Mouse (Mus musculus): ENCODE results near the gene Rab12.
"Not testable (repeated sequence)": the region's sequence is repeated elsewhere in the genome, so short reads cannot be mapped to it uniquely, and the experiment has no call there.

Rab12 gene

DNA sequence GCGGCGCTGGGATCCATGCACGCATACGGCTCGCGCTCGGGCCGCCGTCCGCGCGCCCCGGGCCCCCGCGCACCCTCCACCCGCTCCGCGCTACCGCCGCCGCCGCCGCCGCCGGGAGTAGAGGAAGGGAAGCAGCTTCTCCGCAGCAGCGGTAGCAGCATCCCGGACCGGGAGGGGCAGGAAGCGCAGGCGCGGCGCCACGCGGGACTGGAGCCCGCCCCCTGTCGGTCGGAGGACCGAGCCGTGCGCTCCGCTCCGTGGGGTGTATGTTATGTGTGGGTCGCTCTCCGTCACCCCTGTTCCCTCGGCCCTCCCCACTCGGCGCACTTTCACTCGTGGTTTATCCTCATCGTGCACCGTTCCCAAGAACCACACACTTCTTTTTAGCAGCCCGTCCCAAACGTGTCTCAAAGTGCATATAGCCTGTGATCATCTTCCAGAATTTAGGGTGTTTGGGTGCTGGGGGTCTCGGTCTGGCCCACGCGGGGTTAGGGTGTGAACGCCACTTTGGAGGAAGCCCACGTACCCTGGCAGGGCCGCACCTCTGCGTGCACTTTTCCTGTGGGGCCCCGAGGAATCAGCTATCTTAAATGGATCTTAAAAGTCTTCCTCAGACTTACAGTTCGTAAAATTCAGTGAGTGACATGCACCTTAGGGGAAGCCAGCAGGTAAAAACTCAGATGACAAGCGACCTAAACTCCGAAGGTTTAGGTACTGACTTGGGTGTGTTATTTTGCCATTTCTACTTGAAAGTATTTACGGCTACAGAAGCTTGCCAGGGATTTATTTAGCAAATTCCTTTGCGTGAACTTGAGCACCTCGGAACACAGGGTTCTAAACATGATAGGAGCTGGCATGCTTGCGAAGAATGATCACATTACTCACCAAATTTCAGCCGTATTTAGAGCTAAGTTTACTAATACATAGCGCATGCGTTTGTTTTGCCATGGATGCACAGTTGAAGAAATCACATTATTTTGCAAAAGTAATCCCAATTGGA is at the start of gene Rab12:
Gene Rab12, minus strand, starts transcription at position 176 of the 1,000 bp plus-strand sequence.
- DNase-seq (ENCODE audit: low spot score in 2 of 2): peak; percentile 90 to 93

DNA sequence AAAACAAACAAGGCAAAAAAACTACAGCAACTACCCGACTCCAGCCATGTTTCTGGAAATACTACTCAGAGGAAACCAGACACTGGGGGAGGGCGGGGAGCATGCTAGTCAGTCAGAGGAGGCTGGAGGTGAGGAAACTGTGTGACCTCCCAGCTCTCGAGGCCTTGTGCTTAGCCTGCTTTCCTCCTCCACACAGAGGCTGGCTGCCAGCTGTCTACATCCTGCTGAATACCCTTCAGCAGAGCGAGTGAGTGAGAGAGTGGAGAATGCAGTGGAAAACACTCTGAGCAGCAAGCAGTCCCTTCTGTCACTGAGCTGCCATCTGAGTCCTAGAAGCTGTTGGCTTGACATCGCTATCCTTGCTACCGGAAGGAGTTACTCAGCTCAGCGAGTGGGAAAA is 44.7 kb upstream of the Rab12 start:
- peak; percentile 40 to 49 for DNase-seq (ENCODE audit: low spot score in 2 of 2)

DNA sequence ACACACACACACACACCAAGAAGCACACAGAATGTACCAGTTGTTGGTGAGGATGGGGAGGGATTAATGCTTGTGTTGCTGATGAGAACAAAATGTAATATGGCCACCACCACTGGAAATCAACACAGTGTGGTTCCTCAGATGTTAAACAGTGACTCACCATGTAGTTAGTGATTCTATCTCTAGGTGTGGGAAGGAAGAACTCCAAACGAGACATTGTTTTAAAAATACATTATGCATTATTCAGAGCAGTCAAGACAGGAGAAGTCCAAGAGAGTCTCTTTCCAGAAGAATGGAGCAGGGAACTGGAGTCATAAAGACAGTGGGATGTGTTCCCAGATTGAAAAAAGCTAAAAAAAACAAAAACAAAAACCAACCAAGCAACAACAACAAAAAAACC is 44.0 kb upstream of the Rab12 start:
- no peak for DNase-seq (ENCODE audit: low spot score in 2 of 2)

GRCm38 (mm10) chr17:66561380-66561779 is 41.9 kb upstream of the Rab12 start:
- DNase-seq (ENCODE audit: low spot score in 2 of 2): no peak

- no peak for DNase-seq (ENCODE audit: low spot score in 2 of 2)
Observed at GRCm38 (mm10) chr17:66558404-66559317, 39.1 kb upstream of the Rab12 start.

- DNase-seq (ENCODE audit: low spot score in 2 of 2): no peak
Observed at GRCm38 (mm10) chr17:66552690-66553089, 33.2 kb upstream of the Rab12 start.

- DNase-seq (ENCODE audit: low spot score in 2 of 2): no peak
Observed at GRCm38 (mm10) chr17:66550486-66550885, 31.0 kb upstream of the Rab12 start.

DNA sequence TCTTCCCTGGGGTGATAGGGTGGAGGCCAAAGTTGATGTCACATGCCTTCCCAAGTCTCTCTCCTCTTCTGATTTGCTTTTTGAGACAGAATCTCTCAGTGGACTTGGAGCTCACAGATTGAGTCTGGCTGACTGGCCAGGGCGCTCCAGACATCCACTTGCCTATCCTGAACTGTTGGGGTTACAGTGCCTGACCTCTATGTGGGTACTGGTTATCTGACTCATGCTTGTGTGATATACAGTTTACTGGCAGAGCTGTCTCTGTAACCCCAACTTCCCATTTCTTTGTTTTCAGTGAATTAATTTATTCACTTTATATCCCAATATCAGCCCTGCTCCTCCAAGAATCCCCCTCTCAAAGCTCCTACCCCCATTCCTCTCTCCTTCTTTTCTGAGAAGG is 12.8 kb upstream of the Rab12 start:
- no peak for DNase-seq (ENCODE audit: low spot score in 2 of 2)

DNA sequence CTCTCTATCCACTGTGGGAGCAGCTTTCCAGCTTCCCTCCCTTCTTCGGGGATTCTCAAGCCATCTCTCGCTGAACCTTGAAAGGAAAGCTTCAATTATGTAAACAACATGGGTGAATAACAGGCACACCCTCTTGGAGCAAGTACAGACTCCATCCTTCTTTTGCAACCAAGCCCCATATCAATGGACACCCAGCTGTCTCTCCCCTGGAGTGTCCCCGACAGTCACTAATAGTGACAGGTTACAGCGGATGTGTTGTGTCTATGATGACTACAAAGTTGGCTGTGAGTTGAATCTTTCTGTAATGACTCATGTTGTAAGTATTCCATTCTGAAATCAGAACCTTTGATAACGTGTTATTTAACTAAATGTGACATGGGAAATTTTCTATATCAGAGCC is 3.9 kb upstream of the Rab12 start:
- no peak for DNase-seq (ENCODE audit: low spot score in 2 of 2)

- not testable (repeated sequence) for DNase-seq (ENCODE audit: low spot score in 2 of 2)
Observed at GRCm38 (mm10) chr17:66522631-66523030, 3.1 kb upstream of the Rab12 start.

DNA sequence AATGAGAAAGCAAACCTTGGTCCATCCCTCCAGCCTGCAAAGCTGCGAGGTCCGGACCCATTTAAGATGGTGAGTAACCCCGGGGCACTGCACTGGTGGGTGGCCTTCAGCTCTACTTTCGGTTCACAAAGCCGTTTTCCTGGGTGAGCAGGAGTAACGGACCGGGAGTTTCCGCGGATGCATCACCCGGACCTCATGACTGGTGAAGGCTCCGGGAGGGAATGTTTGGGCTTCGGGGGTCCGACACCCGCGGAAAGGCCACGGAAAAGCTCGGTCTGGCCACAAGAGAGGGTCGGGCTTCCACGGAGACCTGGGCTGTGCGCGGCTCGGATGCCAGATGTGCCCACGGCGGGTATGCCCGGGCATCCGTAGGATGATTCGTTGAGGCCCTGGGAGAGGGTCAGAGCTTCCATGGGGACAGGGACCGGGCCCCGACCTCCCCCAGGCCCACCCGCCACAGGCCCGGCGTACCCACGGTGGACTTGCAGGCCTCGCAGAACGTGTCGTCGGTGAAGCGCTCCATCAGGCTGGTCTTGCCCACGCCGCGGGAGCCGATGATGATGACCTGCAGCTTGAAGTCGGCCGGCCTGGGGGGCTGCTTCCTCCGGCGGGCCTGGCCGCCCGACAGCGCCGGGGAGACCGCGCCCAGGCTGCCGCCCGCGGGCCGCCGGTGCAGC is 514 bp downstream of the Rab12 start:
- peak in 1 of 2 experiments; percentile 42 for DNase-seq (ENCODE audit: low spot score in 2 of 2)

- no peak for DNase-seq (ENCODE audit: low spot score in 2 of 2)
Observed at GRCm38 (mm10) chr17:66516953-66517352, 2.6 kb downstream of the Rab12 start.

DNA sequence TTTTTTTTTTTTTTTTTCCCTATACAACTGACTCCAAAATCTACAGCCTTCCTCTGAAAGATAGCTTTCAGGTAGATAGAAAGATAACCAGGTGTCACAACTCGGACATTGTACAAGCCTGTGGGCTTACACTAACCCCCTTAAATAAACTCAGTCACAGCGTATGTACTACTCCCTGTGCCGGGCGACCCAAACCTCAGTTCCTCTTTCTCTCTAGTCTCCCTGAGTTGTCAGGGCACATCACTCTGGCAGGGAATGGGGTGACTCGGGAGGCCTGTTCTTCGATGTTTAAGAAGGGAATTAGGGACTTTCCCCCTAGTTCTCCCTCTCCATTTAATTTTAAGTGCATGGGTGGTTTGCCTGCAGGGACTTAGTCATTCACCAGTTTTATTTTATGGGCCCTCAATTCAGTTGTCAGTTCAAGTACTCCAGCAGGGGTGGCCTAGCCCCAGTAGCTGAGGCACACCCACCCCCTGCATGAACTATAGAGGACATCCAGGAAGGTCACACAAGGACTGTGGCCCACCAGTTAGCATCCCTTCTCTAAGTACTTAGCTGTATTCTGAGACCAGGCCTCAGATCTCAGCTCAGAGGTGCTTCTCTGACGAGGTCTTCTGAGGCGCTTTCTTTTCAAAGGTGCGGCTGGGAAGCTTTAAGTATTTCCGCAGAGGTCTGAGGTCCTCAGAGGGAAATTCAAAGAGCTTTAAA is 5.1 kb downstream of the Rab12 start:
- no peak for DNase-seq (ENCODE audit: low spot score in 2 of 2)

GRCm38 (mm10) chr17:66512202-66512956 is 7.2 kb downstream of the Rab12 start:
- DNase-seq (ENCODE audit: low spot score in 2 of 2): no peak

DNA sequence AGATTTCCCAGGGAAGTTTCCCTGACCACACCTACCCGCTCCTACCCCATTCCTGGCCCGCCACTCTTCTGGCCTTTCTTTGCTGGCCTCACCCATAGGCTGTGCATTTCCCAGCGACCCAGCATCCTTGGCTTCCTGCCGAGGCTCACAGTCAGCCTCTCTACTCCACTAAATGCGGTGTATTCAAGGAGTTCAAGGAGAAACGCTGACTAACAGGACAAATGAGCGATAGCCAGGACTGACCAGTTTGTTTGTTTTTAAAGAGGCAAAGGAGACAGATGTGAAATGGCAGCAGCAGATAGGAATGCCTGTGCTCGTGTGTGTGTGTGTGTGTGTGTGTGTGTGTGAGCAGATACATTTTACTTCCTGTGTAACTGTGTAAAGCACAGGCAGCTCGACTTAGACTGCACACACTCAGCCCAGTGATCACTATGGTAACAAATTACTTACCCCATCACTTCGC is 9.3 kb downstream of the Rab12 start:
- peak; percentile 65 to 69 for DNase-seq (ENCODE audit: low spot score in 2 of 2)

- no peak for DNase-seq (ENCODE audit: low spot score in 2 of 2)
Observed at GRCm38 (mm10) chr17:66507049-66507954, 12.2 kb downstream of the Rab12 start.

DNA sequence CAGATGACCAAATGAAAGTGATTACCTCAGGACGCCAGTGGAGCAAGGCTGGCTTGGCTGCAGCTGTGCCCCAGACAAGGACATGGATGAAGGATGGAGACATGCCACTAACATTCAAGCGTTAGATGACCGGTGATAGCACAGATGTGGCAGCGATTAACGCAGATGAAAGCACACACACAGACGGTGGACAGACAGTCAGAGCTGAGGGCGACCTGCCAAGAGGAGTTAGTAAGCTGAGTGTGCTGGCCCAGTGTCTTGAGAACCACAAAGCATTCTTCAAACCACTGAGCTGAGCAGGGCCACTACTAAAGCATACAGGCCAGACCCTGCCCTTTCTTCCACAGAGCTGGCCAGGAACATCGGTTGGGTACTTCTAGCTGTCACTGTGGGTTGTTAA is 14.6 kb downstream of the Rab12 start:
- DNase-seq (ENCODE audit: low spot score in 2 of 2): peak in 1 of 2 experiments; percentile 51

- DNase-seq (ENCODE audit: low spot score in 2 of 2): no peak
Observed at GRCm38 (mm10) chr17:66504248-66504647, 15.3 kb downstream of the Rab12 start.

DNA sequence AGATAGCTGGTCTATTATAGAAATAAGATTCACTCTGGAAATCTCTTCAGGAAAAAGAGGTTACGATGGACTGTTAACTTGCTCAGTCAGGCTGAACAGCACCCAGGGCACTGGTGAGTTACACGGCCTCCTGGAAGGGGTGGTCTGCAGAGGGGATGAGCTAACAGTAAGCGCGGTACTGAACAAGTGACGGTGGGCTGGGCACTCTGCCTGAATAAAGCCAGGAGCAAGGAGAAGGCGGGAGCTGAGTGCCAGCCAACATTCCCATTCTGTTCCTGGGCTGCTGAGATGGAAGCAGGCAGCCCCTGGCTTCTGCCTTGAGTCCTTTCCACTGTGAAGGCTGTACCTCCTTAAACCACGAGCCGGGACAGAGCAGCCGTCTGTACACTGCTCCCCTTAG is 16.1 kb downstream of the Rab12 start:
- DNase-seq (ENCODE audit: low spot score in 2 of 2): peak in 1 of 2 experiments; percentile 51

Data from right cerebral cortex, postnatal 10 days (tissue).